Mouse (Mus musculus) cerebellum, adult 9-11 months (tissue): ENCODE data around the gene Srsf4.

ENCODE experiments used
- DNase-seq: peaks from one replicate; pipeline ENCODE4 v3.0.0; 2022

The Srsf4 gene

DNA sequence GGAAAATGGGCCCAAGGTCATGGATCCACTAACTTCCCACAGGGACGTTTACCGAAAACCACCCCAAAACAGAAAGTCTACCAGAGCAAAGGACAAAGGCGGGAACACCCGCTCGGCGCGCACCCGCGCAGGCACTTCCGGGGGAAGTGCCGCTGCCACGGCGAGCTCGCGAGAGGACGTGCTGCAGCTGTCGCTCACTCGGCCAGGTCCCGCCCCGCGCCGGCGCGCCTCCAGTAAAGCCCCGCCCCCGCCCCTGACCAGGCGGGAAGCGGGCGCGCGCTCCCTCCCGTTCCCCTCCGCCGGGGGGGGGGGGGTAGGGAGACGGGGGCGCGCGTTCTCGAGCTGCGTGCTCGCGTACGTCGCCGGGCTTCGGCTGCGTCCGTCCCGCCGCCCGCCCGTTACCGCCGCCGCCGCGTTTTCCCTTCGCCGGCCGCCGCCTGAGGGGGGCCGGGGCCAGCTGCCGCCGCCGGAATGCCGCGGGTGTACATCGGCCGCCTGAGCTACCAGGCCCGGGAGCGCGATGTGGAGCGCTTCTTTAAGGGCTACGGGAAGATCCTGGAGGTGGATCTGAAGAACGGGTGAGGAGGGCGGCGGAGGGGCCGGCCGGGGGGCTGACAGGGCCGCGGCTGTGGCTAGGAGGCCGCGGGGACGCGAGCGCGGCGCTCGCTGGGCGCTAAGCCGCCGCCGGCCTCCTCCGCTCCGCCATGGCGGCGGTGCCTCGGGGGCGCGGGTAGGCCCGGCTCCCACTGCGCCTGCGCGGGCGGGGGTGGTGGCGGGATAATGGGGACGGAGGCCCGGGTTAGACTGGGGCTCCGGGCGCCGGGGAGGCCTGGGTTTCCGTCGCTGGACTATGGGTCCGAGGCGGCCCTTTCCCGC is at the start of gene Srsf4:
Gene Srsf4, plus strand, starts transcription at position 325 of the 876 bp plus-strand sequence.
- DNase-seq, result peak; percentile 95

DNA sequence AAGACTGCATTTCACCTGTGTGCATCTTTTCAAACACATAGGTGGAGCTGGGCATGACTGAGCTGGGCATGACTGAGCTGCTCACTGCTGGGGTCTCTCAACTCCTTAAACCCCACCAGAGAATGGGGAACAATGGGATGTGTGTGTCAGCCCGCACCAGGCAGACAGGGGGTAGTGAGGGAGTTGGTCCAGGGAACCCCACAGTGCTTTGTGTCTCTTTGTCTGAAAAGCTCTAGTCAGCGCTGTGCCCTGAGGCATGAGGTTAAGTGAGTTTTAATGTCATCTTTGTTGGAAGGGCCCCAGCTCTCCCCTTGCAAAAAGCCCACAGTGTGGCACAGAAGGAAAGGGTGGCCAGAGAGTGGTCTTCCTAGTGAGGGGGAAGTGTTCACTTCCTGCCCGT is 48.5 kb upstream of the Srsf4 start:
- no peak for DNase-seq

DNA sequence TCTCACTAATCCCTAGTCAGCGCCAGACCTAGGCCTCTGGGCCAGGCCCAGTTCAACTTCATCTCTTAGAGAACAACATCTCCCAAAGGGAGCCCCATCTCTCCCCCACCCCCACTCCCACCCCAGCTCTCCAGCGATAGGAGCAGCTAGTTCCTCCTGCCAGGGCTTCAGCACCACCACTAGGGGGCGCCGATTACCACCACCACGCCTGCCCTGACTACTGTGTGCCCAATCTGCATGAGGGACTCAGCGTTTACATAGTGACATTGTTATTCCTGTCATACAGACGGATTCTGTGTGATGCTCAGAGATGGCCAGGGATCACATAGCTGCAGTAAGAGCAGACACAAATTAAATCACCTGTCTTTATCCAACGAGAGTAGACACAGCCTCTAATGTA is 47.6 kb upstream of the Srsf4 start:
- no peak for DNase-seq

DNA sequence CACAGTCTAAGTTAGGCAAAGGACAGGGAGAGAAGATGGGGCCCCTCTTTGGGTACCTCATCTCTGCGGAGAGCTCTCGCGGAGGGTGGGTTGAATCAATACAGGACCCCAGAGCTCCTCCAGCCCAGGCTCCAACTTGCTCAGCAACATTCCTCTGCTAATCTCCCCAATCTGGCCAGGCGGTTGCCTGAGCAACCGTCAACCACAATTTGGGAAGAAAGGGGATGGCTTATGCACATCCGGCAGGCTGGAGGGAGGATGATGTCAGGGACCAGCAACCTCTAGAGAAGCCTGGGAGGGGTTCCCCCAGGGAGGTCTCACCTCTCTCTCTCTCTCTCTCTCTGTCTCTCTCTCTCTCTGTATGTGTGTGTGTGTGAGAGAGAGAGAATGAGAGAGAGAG is 46.5 kb upstream of the Srsf4 start:
- DNase-seq, result no peak

DNA sequence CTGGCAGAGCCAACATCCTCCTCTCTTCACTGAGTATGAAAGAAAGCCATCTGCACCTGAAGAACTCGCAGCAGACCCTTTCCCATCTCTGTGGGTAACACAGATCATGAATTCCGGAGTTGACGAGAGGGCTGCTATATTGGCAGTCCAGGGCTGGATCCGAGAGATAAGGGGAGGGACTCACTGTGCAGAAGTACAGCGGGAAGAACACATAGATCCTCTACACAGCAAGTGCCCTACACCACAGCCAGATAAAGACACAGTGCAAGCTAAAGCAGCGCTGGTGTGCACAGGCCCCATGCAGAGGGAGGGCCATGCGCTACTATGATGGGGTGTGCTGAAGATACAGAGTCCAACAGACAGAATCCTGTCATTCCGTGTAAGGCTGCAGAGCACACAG is 44.3 kb upstream of the Srsf4 start:
- no peak for DNase-seq

DNA sequence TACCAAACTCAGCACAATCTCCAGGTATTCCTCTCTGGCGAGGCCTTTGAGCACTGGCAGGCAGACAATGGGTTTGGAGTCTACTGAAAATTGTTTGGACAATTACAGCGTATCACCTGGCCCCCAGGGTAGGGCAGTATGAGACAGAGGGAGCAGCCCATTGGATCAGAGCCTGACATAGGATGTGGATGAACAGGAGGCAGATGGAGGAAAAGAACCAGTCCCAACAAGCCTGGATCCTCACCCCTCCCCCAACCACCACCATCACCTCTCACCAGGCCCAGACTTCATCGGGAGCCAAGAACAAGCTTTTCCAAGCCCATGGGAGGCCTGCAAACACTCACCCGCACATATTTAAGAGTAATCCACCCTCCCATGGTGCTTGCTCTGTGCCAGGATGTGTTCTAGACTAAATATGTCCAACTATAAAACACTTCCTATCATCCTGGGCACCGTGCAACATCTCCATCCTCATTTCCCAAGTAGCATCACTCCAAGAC is 41.8 kb upstream of the Srsf4 start:
- peak; percentile 53 for DNase-seq

DNA sequence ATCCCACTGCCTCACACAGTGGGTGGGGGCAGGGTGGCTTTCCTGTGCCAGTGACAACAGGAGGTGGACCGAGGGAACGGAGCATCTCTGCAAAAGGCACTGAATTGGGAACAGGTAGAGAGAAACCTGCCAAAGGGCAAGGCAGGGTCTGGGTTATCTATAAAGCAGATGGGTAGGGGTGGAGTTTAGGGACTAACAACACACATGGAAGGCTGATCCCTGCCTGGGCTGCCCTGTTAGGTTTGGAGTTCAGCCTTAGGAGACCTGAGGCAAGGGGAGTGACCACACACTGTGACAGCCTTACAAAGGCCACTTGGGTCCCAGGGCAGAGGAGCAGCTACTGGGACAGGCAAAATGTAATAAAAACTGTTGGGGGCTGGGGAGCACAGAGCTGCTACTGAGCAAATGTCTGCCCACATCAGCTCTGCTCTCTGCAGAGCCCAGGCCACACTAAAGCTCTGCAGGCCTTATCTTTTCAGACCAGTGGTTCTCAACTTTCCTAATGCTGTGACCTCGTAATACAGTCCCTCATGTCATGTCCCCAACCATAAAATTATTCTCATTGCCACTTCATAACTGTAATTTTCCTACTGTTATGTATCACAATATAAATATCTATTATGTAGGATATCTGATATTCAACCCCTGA is 40.5 kb upstream of the Srsf4 start:
- no peak for DNase-seq

DNA sequence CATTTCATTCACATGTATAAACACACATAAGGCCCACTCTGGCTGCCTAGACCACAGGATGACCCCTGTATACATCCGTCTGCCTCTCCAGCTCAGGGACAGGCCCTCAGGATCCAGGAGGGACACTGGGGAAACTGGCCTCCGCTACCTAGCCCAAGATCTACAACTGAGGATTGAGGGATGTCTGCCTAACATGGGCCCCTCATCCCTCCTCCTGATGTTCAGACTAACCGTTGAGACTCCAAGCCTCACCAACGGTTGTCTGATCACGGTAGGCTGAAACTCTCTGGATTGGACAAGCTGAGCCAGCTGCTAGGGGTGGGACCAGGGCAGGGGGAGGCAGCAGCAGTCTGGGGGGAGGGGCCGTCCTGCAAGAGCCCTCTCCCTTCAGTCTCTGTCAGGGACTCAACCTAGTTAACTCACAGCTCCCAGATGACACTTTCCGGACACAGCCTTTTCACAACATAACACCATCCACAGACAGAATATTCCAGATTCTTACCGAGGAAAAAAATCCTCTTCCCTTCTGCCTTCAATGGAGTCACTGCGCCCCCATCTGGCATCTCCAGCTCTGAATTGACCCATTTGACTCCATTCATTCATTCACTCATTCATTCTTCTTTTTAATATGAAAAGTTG is 39.3 kb upstream of the Srsf4 start:
- DNase-seq, result no peak

DNA sequence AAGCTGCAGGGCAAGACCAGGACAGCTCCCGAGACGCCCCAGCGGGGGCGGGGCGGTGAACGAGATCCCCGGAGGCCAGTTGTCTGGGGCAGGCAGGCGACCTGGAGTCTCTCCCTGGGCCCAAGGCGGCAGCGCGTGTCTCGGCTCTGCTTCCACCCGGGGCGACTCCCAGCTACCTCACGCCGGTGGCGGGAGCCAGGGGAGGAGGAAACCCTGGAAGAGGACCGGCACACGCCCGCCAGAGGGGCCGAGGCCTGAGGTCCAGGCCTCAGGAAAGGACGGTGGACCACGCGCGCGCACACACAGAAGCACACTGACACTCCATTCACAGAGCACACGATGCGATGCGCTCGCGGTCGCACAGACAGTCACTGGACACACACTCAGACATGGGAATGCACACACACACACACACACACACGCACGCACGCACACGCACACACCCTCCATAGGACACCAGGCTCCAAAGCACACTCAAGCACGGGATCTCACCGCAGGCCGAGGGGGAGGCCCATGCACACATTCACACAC is 37.0 kb upstream of the Srsf4 start:
- DNase-seq, result peak; percentile 56

DNA sequence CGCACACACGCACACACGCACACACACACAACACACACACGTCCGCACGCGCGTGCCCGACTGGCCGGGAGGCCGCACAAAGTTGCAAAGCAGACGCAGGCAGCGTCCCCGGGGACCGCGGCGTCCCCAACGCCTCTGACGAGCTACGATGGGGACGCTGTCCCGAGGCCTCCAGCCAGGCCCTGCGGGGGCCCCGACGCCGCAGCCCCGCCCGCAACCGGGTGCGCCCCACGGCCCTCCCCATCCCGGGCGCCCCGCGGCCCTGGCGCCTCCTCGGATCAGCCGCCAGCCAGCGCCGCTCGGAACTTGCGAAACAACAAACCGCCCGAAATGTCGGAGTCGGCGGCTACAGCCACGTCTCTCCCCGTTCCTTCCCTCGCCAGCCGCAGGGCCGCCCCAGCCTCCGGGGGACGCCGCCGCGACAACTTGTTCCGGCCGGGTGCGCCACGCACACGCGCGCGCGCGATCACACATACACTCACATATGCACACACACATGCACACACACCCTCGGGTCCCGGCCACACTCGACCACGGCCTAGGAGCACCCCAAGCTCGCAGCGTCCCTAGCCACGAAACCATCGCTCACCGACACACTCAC is 36.4 kb upstream of the Srsf4 start:
- peak; percentile 46 for DNase-seq

DNA sequence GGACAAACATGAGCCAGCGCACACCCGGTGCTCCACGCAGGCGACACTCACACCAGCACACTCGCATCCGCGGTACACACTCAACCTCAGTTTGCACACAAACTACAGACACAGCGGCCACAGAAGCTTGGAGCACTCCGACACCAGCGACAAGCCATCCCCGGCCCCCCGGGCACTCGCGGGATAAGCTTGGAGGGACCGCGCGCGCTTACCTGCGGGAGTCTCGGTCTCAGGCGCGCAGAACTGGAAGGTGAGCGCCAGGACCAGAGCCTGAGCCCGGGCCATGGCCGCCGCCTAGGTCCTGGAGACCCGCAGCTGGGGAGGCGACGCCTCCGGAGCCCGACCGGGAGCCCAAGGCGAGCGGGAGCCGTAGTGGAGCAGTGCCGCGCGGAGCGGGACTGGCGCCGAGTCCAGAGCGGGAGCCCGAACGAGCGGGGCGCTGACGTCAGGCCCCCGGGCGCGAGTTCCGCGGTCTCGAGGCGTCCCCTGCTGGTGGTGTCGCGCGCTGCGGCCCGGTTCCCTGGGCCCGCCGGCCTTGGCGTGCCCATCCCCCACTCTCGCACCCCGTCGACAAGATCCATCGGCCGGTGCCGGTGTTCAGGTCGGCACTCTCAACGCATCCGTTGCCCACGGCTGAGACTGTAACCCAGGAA is 35.4 kb upstream of the Srsf4 start, which contains the start of gene Ptpru:
Gene Ptpru, minus strand, starts transcription at position 417 of the 653 bp plus-strand sequence.
- peak; percentile 90 for DNase-seq

DNA sequence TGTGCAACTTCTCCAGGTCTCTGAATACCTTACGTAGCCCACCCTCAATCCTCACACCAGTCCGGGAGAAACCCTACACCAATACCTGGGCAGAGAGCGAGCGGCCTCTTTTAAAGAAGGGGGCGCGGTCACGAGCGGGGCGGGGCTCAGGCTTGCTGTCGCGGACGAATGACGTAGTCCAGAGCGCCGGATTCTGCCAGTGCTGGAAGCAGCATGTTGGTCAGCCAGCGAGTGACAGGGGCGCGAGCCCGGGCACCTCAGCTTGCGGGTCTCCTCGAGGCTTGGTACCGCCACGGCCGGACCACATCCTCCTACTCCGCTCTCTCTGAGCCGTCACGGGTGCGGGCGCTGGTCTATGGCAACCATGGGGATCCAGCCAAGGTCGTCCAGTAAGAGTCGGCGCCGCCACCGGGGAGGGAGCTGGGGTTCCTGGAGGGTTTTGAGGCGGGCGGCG is 30.1 kb upstream of the Srsf4 start, which contains the start of gene Mecr:
Gene Mecr, plus strand, starts transcription at position 181 of the 454 bp plus-strand sequence.
- peak; percentile 92 for DNase-seq

DNA sequence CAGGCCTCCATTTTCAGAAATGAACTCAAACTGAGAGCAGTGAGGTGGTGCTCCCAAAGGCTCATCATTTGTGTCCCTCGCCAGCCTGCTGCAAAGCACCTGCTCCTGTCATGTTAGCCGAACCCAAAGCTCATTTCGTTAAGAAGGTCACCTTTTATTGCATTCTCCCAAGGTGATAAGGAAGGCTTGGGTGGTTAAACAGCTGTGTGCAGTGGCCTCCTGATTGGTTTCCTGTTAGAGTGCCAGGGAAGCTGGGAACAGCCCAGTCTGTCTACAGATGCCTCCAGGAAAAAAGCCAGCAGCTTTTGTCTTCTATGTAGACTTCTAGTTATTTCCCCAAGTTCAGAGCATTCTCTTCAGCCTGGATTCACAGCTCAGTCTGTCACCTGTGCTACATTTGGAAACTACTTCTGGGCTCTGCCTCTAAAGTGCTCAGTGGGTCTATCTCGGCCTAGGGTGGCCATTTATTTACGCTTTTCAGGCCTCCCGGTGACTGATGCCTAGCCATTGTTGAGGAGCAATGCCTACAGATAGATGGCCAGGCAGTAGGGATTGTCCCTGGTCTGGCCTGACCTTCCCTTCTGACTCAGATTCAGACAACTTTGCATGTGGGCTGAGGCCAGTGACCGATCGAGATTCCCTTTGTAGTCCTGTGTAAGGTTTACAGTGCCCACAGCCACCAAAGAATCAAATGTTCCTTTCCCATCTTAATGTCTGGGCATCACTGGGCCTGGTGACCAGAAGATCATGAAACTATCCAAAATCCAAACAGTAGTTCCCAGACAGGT is 27.2 kb upstream of the Srsf4 start:
- DNase-seq, result no peak

DNA sequence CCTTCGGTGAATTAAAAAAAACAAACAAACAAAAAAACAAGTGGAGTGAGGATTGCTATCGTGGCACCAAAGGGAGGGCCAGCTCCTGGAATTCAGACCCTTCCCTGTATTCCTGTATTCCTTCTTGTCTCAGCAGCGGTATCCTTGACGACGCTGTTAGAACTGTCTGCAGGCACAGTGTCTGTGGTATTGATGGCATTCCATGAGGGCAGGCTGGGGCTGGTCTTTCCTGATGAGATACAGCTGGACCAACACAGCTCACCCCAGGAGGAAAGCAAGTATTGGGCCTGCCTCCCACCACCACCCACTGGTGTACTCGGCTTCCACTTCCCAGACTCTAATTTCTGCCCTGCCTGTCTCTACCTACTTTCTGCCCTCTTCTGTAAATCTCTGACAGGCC is 25.3 kb upstream of the Srsf4 start:
- DNase-seq, result no peak

DNA sequence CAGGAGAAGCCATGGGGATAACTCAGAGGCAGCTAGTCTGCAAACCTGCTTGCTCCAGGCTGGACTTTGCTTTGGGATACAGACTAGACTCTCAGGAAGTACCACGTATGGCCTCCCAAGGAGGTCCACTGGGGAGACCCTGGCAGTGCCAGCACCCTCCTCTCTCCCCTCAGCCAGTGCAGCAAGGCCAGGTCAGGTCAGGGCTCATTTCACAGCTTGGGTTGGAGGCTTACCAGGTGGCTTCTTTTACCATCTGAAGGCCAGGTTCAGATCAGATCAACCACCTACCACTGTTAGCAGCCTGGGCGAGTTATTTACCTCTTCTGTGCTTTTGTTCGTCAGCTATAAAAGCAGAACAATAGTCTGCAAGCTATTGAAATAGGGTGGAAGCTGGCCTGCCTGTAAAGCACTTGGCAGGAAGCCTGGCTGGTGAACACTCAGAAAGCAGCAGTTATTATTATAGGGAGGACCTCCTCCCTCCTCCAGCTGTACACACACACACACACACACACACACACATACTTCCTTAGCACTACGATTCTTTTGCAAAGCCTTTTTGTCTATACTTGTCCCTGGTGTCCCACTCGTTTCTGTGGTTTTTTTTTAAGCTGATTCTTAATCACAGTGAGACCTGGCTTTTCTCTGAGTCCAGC is 23.3 kb upstream of the Srsf4 start:
- DNase-seq, result no peak

DNA sequence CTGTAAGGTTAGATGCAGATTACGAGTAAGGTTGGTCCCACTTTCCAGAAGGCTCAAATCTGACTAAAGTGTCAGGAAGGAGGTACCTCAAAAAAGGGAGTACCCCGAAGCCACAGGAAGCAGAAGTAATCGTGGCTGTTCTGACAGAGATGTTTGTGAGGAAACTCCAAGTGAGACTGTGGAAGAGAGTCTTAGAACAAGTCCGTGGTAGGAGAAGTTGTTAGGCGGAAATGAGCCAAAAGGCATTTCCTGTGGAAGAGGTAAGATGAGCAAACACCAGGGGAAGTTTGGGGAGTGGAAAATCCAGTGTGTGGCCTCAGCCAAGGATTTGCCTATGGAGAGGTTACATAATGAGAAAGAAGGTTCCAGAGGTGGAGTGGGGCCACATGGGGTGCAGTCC is 18.5 kb upstream of the Srsf4 start:
- DNase-seq, result no peak

DNA sequence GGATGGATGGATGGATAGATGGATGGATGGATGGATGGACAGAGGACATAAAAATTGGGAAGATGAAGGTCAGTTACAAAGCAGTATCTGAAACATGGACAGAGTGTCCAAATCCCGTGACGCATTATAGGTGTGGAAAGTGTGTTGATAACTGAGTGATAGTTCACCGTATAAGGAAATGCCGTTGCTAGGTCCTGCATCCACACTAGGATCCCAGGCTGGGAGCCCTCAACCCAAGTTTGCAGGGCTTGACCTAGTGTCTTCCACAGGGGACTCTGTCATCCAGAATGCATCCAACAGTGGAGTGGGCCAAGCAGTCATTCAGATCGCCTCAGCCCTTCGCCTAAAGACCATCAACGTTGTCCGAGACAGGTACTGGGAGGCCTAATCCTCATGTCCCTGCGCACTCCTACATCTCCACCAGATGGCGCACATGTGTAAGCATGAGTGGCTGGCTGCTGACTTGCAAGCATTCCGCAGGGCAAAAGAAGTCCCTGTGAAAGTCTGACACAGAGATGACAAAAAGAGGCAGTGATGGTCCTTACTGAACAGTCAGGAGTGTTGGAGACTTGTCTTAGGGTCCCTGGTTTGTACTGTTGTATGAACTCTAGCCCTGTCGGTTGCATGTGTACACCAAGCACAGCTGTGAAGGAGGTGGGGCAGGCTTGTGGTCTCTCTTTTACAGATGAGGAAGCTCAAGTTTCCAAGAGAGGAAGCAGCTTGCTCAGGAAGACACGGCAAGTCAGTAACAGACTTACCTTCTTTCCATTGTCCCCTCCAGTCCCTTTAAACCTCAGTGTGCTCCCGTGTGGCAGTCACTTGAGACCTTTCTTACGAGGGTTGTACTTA is 12.7 kb upstream of the Srsf4 start:
- peak; percentile 68 for DNase-seq

DNA sequence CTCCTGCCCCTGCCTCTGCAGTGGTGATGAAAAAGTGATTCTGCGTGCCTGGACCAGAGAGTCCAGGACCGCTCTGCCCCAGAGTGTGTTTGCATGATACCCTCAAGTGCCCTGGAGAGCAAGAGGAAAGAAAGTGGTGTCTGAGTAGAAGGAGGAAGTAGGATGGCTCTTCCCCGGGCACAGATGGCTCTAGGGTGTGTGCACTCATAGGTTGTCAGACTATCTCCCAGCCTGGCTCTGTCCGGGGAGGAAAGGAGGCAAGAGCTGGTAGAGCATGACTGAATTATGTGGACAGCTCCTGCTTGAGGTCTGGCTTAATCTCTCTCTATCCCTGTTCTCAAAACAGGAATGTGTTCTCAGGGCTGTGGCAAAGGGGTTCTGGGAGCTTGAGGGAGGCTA is 12.1 kb upstream of the Srsf4 start:
- no peak for DNase-seq

DNA sequence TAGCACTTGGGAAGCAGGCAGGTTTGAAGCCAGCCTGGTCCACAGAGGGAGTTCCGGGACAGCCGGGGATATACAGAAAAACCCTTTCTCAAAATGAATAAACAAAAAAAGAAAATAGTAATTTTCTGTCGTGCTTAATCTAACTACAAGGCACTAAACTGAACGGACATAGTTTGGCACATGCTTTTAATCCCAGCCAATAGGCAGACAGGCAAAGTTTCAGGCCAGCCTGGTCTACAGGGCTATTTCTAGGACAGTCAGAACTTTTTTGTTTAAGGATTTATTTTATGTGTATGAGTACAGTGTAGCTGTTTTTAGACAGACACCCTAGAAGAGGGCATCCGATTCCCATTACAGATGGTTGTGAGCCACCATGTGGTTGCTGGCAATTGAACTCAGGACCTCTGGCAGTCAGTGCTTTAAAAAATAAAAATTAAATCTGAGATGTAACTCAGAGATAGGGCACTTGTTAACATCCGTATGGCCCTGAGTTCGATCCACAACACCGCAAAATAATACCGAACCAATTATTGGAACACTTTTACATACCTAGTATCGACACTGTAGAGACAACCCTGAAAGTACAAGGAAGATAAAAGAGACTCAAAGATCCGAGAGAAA is 635 bp upstream of the Srsf4 start:
- peak; percentile 34 for DNase-seq
